Mouse (Mus musculus): Measurements from ENCODE around the gene 1700123O20Rik. TPM values are rescaled to one million over a fixed set of nuclear protein-coding genes. Genes with fewer than 3 reads are reported as not detected.

Gene 1700123O20Rik
- total and polyA plus RNA-seq, 3 experiments = 10.1 to 45.2 (median 34.1) TPM

DNA sequence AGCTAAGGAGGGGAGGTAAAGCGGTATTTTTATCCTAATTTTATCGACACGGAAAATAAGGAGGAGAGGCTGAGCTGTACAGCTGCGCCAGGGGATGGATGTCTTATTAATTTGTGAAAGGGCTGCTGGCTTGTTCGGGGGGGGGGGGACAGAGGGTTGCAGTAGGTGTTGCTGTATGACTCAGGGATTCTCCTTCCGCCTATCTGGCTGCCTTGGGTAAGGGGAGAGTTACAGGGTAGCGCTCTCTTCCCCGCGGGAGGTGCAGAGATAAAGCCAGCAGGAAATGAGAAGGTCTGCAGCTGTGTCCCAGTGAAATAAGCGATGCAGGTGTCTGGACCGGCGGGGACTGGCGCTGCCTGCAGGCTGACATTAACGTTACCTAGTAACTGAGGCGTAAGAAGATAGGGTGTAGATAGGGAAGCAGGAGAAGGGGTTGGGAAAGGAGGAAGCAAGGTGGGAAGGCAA, 28.6 kb downstream of the 1700123O20Rik start:
- H3K4me3 ChIP-seq (ENCODE audit: low read depth, low read length) = peak overlapping the region; percentile 67
- no peak for TF ChIP-seq CTCF (IDR thresholded peaks at IDR 0.05; ENCODE audit: low read depth, low read length)
- TF ChIP-seq GATA2 (IDR thresholded peaks at IDR 0.05; ENCODE audit: borderline replicate concordance, low read depth, low read length) = no peak
- DNase-seq (ENCODE audit: low spot score) = peak; percentile 63
- H3K9me3 ChIP-seq (replicated peaks) = no peaks in the 10 kb centered on the region
- peaks cover 65% of the 10 kb centered on the region for H3K4me1 ChIP-seq (ENCODE audit: insufficient read depth, low read depth, low read length)
- no peaks in the 10 kb centered on the region for H3K36me3 ChIP-seq (replicated peaks)
- peak; percentile 85 for ATAC-seq (ENCODE audit: extremely low read depth, insufficient number of reproducible peaks, low FRiP score, poor library complexity, severe bottlenecking)
- H3K27me3 ChIP-seq (ENCODE audit: insufficient read depth, low read length) = peaks cover 21% of the 10 kb centered on the region

DNA sequence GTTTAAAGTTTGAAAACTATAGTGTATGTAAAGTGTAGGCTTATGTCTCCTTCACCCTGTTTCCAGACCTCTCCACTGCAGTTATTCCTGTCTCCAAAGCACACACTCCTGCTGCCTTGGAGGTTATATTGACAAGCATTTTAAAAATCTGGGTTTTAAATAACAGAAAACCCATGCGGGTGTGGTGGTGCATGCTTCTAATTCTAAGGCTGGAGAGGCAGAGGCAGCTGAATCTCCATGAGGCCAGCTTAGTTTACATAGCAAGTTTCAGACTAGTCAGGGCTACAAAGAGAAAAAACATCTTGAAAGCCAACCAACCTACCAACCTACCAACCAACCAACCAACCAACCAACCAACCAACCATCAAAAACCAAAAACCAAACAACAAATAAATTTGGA, 29.4 kb downstream of the 1700123O20Rik start:
- peaks cover 2% of the 10 kb centered on the region for H3K36me3 ChIP-seq (replicated peaks)
- peaks cover 60% of the 10 kb centered on the region for H3K4me1 ChIP-seq (ENCODE audit: insufficient read depth, low read depth, low read length)
- H3K27me3 ChIP-seq (ENCODE audit: insufficient read depth, low read length) = peaks cover 14% of the 10 kb centered on the region
- peak overlapping the region; percentile 67; the same call in 1 of the 2 replicates for H3K4me3 ChIP-seq (ENCODE audit: low read depth, low read length)
- ATAC-seq (ENCODE audit: extremely low read depth, insufficient number of reproducible peaks, low FRiP score, poor library complexity, severe bottlenecking) (no peak), DNase-seq (ENCODE audit: low spot score) (no peak)
- TF ChIP-seq GATA2 (IDR thresholded peaks at IDR 0.05; ENCODE audit: borderline replicate concordance, low read depth, low read length) = no peak
- no peak for TF ChIP-seq CTCF (IDR thresholded peaks at IDR 0.05; ENCODE audit: low read depth, low read length)
- TF ChIP-seq TAL1 (conservative IDR thresholded peaks at IDR 0.05; ENCODE audit: low read depth, low read length) = no peak
- no peak for TF ChIP-seq GATA1 (IDR thresholded peaks at IDR 0.05; ENCODE audit: borderline replicate concordance, low read length)
- no peak for TF ChIP-seq POLR2AphosphoS5 (IDR thresholded peaks at IDR 0.05; ENCODE audit: insufficient replicate concordance, low read depth, low read length)
- H3K9me3 ChIP-seq (replicated peaks) = no peaks in the 10 kb centered on the region

- ATAC-seq (ENCODE audit: extremely low read depth, insufficient number of reproducible peaks, low FRiP score, poor library complexity, severe bottlenecking) = no peak
These were observed 34.0 kb downstream of the 1700123O20Rik start for GRCm38 (mm10) chr14:54720041-54720440.

DNA sequence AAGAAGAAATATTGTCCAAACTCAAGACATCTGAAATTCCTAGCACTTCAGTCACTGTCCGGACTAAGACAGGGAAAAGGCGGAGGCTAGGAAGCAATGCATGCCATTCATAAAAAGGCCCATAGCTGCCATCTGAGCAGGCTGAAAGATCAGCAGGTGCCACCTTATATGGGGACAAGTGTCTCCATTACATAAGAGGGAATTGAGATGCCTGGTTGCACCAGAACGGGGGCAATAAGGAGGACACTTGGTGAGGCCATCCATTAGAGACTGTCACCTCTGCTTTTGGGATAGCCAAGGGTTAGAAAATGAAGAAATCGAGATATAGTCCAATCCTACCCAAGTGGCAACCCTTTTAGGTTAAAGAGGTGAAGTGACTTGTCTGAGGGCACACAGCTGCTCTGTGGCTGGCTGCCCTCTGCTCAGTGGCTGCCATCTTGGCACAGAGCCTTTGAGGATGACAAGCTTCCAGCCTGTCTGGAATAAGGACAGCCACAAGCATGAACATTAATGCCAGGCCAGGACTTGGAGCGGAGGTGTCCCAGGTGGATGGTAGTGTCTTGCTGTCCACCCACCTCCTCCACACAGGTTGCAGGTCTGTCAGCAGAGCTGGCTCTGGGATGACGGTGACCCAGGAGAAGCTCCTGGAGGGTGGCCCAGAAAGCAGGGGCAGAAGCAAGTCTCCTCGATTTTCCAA, 34.8 kb downstream of the 1700123O20Rik start:
- DNase-seq (ENCODE audit: low spot score) (no peak), ATAC-seq (ENCODE audit: extremely low read depth, insufficient number of reproducible peaks, low FRiP score, poor library complexity, severe bottlenecking) (no peak)
- Histone ChIP-seq H3K9me3 (replicated peaks) (no peaks in the 10 kb centered on the region), H3K36me3 (replicated peaks) (peaks cover 53% of the 10 kb centered on the region), H3K27me3 (ENCODE audit: insufficient read depth, low read length) (no peaks in the 10 kb centered on the region), H3K4me1 (ENCODE audit: insufficient read depth, low read depth, low read length) (peaks cover 36% of the 10 kb centered on the region), H3K4me3 (ENCODE audit: low read depth, low read length) (no peak overlapping the region)
- TF ChIP-seq GATA1 (IDR thresholded peaks at IDR 0.05; ENCODE audit: borderline replicate concordance, low read length) = no peak

More at GRCm38 (mm10) chr14:54720041-54720440, 34.0 kb downstream of the 1700123O20Rik start:
- Histone ChIP-seq H3K36me3 (replicated peaks) (peaks cover 45% of the 10 kb centered on the region), H3K27me3 (ENCODE audit: insufficient read depth, low read length) (no peaks in the 10 kb centered on the region), H3K4me3 (ENCODE audit: low read depth, low read length) (no peak overlapping the region), H3K9me3 (replicated peaks) (no peaks in the 10 kb centered on the region), H3K4me1 (ENCODE audit: insufficient read depth, low read depth, low read length) (peaks cover 40% of the 10 kb centered on the region)
- no peak for TF ChIP-seq TAL1 (conservative IDR thresholded peaks at IDR 0.05; ENCODE audit: low read depth, low read length)
- TF ChIP-seq POLR2AphosphoS5 (IDR thresholded peaks at IDR 0.05; ENCODE audit: insufficient replicate concordance, low read depth, low read length) = no peak
- TF ChIP-seq GATA2 (IDR thresholded peaks at IDR 0.05; ENCODE audit: borderline replicate concordance, low read depth, low read length) = no peak
- TF ChIP-seq CTCF (IDR thresholded peaks at IDR 0.05; ENCODE audit: low read depth, low read length) = no peak
- TF ChIP-seq GATA1 (IDR thresholded peaks at IDR 0.05; ENCODE audit: borderline replicate concordance, low read length) = no peak
- no peak for DNase-seq (ENCODE audit: low spot score)

DNA sequence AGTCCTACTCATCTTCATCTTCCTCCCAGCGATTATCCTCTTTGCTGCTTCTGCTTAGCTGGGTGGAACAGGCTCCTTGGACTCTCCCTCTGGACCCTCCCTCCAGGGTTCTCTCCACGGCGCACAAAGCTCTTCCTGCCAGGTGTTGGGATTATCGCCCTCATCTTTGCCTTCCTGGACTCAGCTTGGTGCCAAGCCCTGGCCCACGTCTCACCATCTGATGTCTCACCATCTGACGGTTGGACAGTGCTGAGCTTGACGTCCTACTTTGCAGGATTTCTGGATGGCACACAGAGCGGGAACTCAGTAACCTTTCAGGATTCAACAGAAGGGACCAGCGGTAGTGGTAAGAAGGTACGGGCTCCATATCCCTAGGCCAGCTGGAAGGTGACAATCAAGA, 35.7 kb downstream of the 1700123O20Rik start:
- peaks cover 30% of the 10 kb centered on the region for H3K4me1 ChIP-seq (ENCODE audit: insufficient read depth, low read depth, low read length)
- peaks cover 5% of the 10 kb centered on the region for H3K9me3 ChIP-seq (replicated peaks)
- TF ChIP-seq GATA2 (IDR thresholded peaks at IDR 0.05; ENCODE audit: borderline replicate concordance, low read depth, low read length) (no peak), TAL1 (conservative IDR thresholded peaks at IDR 0.05; ENCODE audit: low read depth, low read length) (no peak), GATA1 (IDR thresholded peaks at IDR 0.05; ENCODE audit: borderline replicate concordance, low read length) (no peak), CTCF (IDR thresholded peaks at IDR 0.05; ENCODE audit: low read depth, low read length) (no peak), POLR2AphosphoS5 (IDR thresholded peaks at IDR 0.05; ENCODE audit: insufficient replicate concordance, low read depth, low read length) (no peak)
- DNase-seq (ENCODE audit: low spot score) (no peak), ATAC-seq (ENCODE audit: extremely low read depth, insufficient number of reproducible peaks, low FRiP score, poor library complexity, severe bottlenecking) (no peak)
- H3K4me3 ChIP-seq (ENCODE audit: low read depth, low read length) = no peak overlapping the region
- no peaks in the 10 kb centered on the region for H3K27me3 ChIP-seq (ENCODE audit: insufficient read depth, low read length)
- peaks cover 62% of the 10 kb centered on the region for H3K36me3 ChIP-seq (replicated peaks)

GRCm38 (mm10) chr14:54724049-54724448, 38.0 kb downstream of the 1700123O20Rik start:
- Histone ChIP-seq H3K4me1 (ENCODE audit: insufficient read depth, low read depth, low read length) (peaks cover 27% of the 10 kb centered on the region), H3K27me3 (ENCODE audit: insufficient read depth, low read length) (no peaks in the 10 kb centered on the region), H3K36me3 (replicated peaks) (peaks cover 84% of the 10 kb centered on the region), H3K9me3 (replicated peaks) (peaks cover 5% of the 10 kb centered on the region), H3K4me3 (ENCODE audit: low read depth, low read length) (no peak overlapping the region)
- no peak for ATAC-seq (ENCODE audit: extremely low read depth, insufficient number of reproducible peaks, low FRiP score, poor library complexity, severe bottlenecking)
- no peak for DNase-seq (ENCODE audit: low spot score)
- no peak for TF ChIP-seq GATA2 (IDR thresholded peaks at IDR 0.05; ENCODE audit: borderline replicate concordance, low read depth, low read length)

- Histone ChIP-seq H3K36me3 (replicated peaks) (peaks cover 98% of the 10 kb centered on the region), H3K9me3 (replicated peaks) (peaks cover 5% of the 10 kb centered on the region), H3K27me3 (ENCODE audit: insufficient read depth, low read length) (no peaks in the 10 kb centered on the region), H3K4me1 (ENCODE audit: insufficient read depth, low read depth, low read length) (peaks cover 23% of the 10 kb centered on the region), H3K4me3 (ENCODE audit: low read depth, low read length) (no peak overlapping the region)
- TF ChIP-seq GATA2 (IDR thresholded peaks at IDR 0.05; ENCODE audit: borderline replicate concordance, low read depth, low read length) = no peak
- no peak for TF ChIP-seq TAL1 (conservative IDR thresholded peaks at IDR 0.05; ENCODE audit: low read depth, low read length)
- no peak for TF ChIP-seq POLR2AphosphoS5 (IDR thresholded peaks at IDR 0.05; ENCODE audit: insufficient replicate concordance, low read depth, low read length)
- TF ChIP-seq GATA1 (IDR thresholded peaks at IDR 0.05; ENCODE audit: borderline replicate concordance, low read length) = no peak
- TF ChIP-seq CTCF (IDR thresholded peaks at IDR 0.05; ENCODE audit: low read depth, low read length) = no peak
- no peak for DNase-seq (ENCODE audit: low spot score)
- ATAC-seq (ENCODE audit: extremely low read depth, insufficient number of reproducible peaks, low FRiP score, poor library complexity, severe bottlenecking) = no peak
These were observed 41.5 kb downstream of the 1700123O20Rik start for GRCm38 (mm10) chr14:54727565-54727964.
